Mouse (Mus musculus) liver, embryonic 15.5 days (tissue): ENCODE data around the gene Hist2h2ab. TPM values are rescaled to one million over a fixed set of nuclear protein-coding genes. Genes with fewer than 3 reads are reported as not detected.

Experiments
- ATAC-seq: fragments of 200-750 bp; cut with Nextera tagmentation; 2 replicates; pipeline ENCODE4 v1.8.0; 2017; ENCODE audit warnings: moderate number of reproducible peaks, mild to moderate bottlenecking, moderate library complexity; ENCODE audit not compliant: insufficient read depth
- H3K27ac ChIP-seq: fragments of 300-500 bp; sonication (generic); replicated peaks from 2 replicates; pipeline ENCODE4 v1.5.1; 2015; ENCODE audit warnings: mild to moderate bottlenecking, inconsistent platforms
- H3K27me3 ChIP-seq: fragments of 300-500 bp; sonication (generic); 2 replicates; pipeline ENCODE4 v1.6.1; 2015; ENCODE audit warnings: mild to moderate bottlenecking, inconsistent platforms
- H3K36me3 ChIP-seq: fragments of 300-500 bp; sonication (generic); replicated peaks from 2 replicates; pipeline ENCODE4 v1.6.1; 2015; ENCODE audit warnings: moderate library complexity, mild to moderate bottlenecking, inconsistent platforms
- H3K4me1 ChIP-seq: fragments of 300-500 bp; sonication (generic); replicated peaks from 2 replicates; pipeline ENCODE4 v1.6.1; 2015; ENCODE audit warnings: inconsistent platforms
- H3K4me2 ChIP-seq: fragments of 300-500 bp; sonication (generic); 2 replicates; pipeline ENCODE4 v1.6.1; 2015; ENCODE audit warnings: moderate library complexity, mild to moderate bottlenecking, inconsistent platforms
- H3K4me3 ChIP-seq: fragments of 300-500 bp; sonication (generic); replicated peaks from 2 replicates; pipeline ENCODE4 v1.5.1; 2015; ENCODE audit warnings: mild to moderate bottlenecking, inconsistent platforms
- H3K9ac ChIP-seq: fragments of 300-500 bp; sonication (generic); 2 replicates; pipeline ENCODE4 v1.6.1; 2015; ENCODE audit warnings: moderate library complexity, mild to moderate bottlenecking, inconsistent platforms
- H3K9me3 ChIP-seq: fragments of 300-500 bp; sonication (generic); replicated peaks from 2 replicates; pipeline ENCODE4 v1.6.1; 2016; ENCODE audit warnings: inconsistent platforms
- WGBS: fragments of 180-500 bp; shearing (Covaris S2); methylation state at CpG from one replicate; pipeline ENCODE4 v1.1.7; 2015; ENCODE audit warnings: mixed read lengths; ENCODE audit not compliant: insufficient replicate concordance; 5-methylcytosine and 5-hydroxymethylcytosine counted together
- polyA plus RNA-seq: library from polyadenylated mRNA; unstranded; fragments of >200 nt; fragmentation: Nextera tagmentation; extraction: Ambion mirVana; gene quantifications from 2 replicates; pipeline ENCODE4 v1.2.1, GENCODE M21; 2015

The Hist2h2ab gene
- polyA plus RNA-seq, 1 experiment from 2014 or later: 0.58 TPM

- Histone ChIP-seq H3K27ac (no peak overlapping the region), H3K9me3 (no peaks in the 10 kb centered on the region), H3K36me3 (peaks cover 41% of the 10 kb centered on the region), H3K4me2 (no peak overlapping the region), H3K9ac (no peak overlapping the region), H3K4me3 (no peak overlapping the region), H3K4me1 (peaks cover 22% of the 10 kb centered on the region), H3K27me3 (peaks cover 40% of the 10 kb centered on the region)
- ATAC-seq: no peak
- 74% methylated on average over 4 of the region's 4 CpGs for WGBS
Observed at GRCm38 (mm10) chr3:96179531-96179930, 40.1 kb upstream of the Hist2h2ab start.

- no peak for ATAC-seq
- Histone ChIP-seq H3K4me1 (peaks cover 14% of the 10 kb centered on the region), H3K27ac (no peak within 1 kb of the TSS), H3K9me3 (no peaks in the 10 kb centered on the region), H3K4me3 (peak within 1 kb of the TSS; percentile 45), H3K9ac (no peak within 1 kb of the TSS), H3K27me3 (peaks cover 46% of the 10 kb centered on the region), H3K36me3 (peaks cover 28% of the 10 kb centered on the region), H3K4me2 (peak within 1 kb of the TSS; percentile 67)
- 1% methylated on average over 22 of the region's 23 CpGs for WGBS
Observed at GRCm38 (mm10) chr3:96180727-96181477, 38.8 kb upstream of the Hist2h2ab start, which contains the start of gene Sv2a. Sv2a (plus strand) TSS chr3:96181151.

DNA sequence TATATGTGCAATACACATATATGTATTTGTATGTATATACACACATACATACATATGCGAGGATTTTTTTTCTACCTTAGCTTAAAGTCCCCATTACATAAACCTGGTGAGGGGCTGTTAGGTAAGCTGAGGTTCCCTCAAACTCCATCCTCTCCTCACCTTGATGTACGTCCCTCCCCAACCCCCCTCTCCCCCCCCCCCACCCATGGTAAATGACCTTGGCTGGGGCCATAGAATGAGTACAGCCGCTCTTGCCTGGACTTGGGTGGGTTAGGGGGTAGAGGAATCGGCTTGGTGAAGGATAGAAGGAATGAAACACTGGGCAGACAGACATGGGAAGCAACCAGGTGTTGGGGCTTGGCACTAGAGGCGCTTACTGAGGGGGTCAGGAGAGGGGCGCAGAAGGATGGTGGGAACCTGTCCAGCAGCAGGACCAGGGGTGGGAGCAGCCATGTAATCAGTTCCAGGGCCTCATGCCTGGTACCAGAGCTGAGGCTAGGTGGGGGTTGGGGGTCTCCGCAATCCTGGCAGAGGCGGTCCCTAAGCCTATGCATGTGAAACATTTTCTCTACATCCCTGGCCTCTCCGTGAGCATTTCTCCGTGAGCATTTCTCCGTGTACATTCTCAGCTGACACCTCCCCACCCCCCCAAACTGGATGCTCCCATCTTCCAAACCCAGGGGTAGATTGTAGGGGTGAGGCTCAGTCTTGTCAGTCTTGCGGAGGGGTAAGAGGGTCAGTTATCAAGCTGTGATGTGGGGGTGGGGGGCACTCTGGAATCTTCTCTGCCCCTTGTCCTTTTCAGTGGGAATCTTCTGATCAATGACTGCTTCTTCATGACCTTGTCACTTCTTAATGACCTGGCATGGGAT is 37.9 kb upstream of the Hist2h2ab start:
- Histone ChIP-seq H3K9me3 (no peaks in the 10 kb centered on the region), H3K4me1 (peaks cover 12% of the 10 kb centered on the region), H3K36me3 (peaks cover 19% of the 10 kb centered on the region), H3K4me2 (peak overlapping the region; percentile 67), H3K27me3 (peaks cover 48% of the 10 kb centered on the region), H3K9ac (no peak overlapping the region), H3K27ac (no peak overlapping the region), H3K4me3 (no peak overlapping the region)
- 44% methylated on average over 12 of the region's 12 CpGs for WGBS
- ATAC-seq: no peak

DNA sequence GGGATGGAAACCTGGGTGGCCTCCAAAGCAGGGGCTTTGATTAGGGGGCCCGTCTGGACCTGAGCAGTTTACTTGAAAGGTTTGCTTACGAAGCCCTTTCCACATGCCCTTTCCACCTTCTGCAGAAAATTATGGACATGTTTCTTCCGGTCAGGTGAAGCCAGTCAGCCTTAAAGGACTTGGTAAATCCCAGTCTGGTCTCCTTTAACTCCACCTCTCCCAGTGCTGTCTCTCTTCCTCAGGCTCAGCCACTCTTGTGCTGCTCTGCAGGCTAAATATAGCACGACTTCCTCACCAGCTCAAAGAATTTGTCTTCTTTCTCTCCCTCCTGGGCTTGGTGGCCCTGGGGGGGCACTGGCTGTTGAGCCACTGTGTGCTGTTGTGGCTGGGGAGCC is 37.3 kb upstream of the Hist2h2ab start:
- WGBS: 23% methylated on average over 4 of the region's 4 CpGs
- H3K27me3 ChIP-seq: peaks cover 51% of the 10 kb centered on the region
- no peak for ATAC-seq
- no peak overlapping the region for H3K9ac ChIP-seq
- H3K36me3 ChIP-seq: peaks cover 15% of the 10 kb centered on the region
- no peak overlapping the region for H3K27ac ChIP-seq
- H3K9me3 ChIP-seq: no peaks in the 10 kb centered on the region
- peaks cover 12% of the 10 kb centered on the region for H3K4me1 ChIP-seq
- no peak overlapping the region for H3K4me3 ChIP-seq
- no peak overlapping the region for H3K4me2 ChIP-seq

GRCm38 (mm10) chr3:96192977-96193376 is 26.7 kb upstream of the Hist2h2ab start:
- no peaks in the 10 kb centered on the region for H3K9me3 ChIP-seq
- H3K27ac ChIP-seq: no peak overlapping the region
- 61% methylated on average over 12 of the region's 12 CpGs for WGBS
- H3K27me3 ChIP-seq: peaks cover 19% of the 10 kb centered on the region
- H3K4me3 ChIP-seq: no peak overlapping the region
- H3K36me3 ChIP-seq: no peaks in the 10 kb centered on the region
- H3K4me1 ChIP-seq: peaks cover 20% of the 10 kb centered on the region
- no peak overlapping the region for H3K9ac ChIP-seq
- no peak overlapping the region for H3K4me2 ChIP-seq
- ATAC-seq: no peak

GRCm38 (mm10) chr3:96194966-96195365 is 24.7 kb upstream of the Hist2h2ab start:
- Histone ChIP-seq H3K9ac (no peak overlapping the region), H3K27me3 (peaks cover 19% of the 10 kb centered on the region), H3K9me3 (no peaks in the 10 kb centered on the region), H3K4me3 (no peak overlapping the region), H3K27ac (no peak overlapping the region), H3K4me2 (no peak overlapping the region), H3K4me1 (peaks cover 31% of the 10 kb centered on the region), H3K36me3 (no peaks in the 10 kb centered on the region)
- WGBS: 55% methylated on average over 10 of the region's 10 CpGs
- no peak for ATAC-seq

- Histone ChIP-seq H3K4me1 (peaks cover 31% of the 10 kb centered on the region), H3K4me3 (no peak overlapping the region), H3K27me3 (peaks cover 19% of the 10 kb centered on the region), H3K9me3 (no peaks in the 10 kb centered on the region), H3K9ac (no peak overlapping the region), H3K27ac (no peak overlapping the region), H3K4me2 (peak overlapping the region; percentile 99; the same call in 1 of the 2 replicates), H3K36me3 (no peaks in the 10 kb centered on the region)
- WGBS: 86% methylated on average over 11 of the region's 11 CpGs
- no peak for ATAC-seq
Observed at GRCm38 (mm10) chr3:96195616-96196313, 23.9 kb upstream of the Hist2h2ab start.

DNA sequence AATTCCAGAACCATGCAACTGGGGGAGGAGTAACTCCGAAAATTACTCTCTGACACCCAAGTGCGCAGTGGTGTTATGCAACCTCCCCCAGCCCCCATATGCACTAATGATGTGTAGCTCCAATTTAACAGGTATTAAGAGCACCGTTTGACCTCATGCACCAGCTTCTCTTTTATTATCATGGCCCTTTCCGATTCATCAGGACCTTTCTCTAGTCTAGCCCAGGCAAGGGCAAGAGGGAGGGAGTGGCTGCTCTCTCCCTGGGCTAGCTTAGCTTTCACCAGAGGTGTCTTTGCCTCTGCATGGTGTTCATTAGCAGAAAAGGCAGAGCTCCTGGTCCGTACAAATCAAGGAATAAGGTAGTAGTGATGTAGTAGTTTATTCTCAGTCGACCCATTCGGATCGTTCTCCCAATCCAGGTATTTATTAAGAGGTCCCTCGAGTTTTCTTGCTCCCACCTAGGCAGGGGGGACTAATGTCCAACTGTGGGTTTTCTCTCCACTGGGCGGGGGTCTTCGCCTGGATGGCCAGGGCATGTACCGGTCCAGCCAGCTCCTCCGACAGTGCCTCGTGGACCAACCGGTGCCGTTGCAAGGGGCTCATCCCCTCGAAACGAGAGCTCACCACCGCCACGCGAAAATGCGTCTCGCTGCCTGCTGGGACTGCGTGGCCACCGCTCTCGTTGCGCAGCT is 23.1 kb upstream of the Hist2h2ab start:
- H3K9ac ChIP-seq: peak overlapping the region; percentile 73
- ATAC-seq: no peak
- peak overlapping the region; percentile 73 for H3K4me3 ChIP-seq
- no peaks in the 10 kb centered on the region for H3K36me3 ChIP-seq
- peak overlapping the region; percentile 99 for H3K4me2 ChIP-seq
- 16% methylated on average over 27 of the region's 27 CpGs for whole genome bisulfite sequencing
- H3K9me3 ChIP-seq: no peaks in the 10 kb centered on the region
- H3K4me1 ChIP-seq: peaks cover 31% of the 10 kb centered on the region
- H3K27ac ChIP-seq: peak overlapping the region; percentile 90
- peaks cover 19% of the 10 kb centered on the region for H3K27me3 ChIP-seq

- Histone ChIP-seq H3K4me2 (peak overlapping the region; percentile 99), H3K36me3 (no peaks in the 10 kb centered on the region), H3K27me3 (peaks cover 16% of the 10 kb centered on the region), H3K9ac (peak overlapping the region; percentile 73), H3K9me3 (no peaks in the 10 kb centered on the region), H3K27ac (peak overlapping the region; percentile 90), H3K4me1 (peaks cover 31% of the 10 kb centered on the region), H3K4me3 (peak overlapping the region; percentile 73)
- ATAC-seq: peak; percentile 85
- WGBS: under 1% methylated on average over 50 of the region's 50 CpGs
Observed at GRCm38 (mm10) chr3:96197129-96197749, 22.4 kb upstream of the Hist2h2ab start.

GRCm38 (mm10) chr3:96198181-96198580 is 21.5 kb upstream of the Hist2h2ab start:
- 4% methylated on average over 6 of the region's 6 CpGs for WGBS
- H3K9me3 ChIP-seq: no peaks in the 10 kb centered on the region
- ATAC-seq: peak; percentile 38

More at GRCm38 (mm10) chr3:96198181-96198580, 21.5 kb upstream of the Hist2h2ab start:
- Histone ChIP-seq H3K9ac (peak overlapping the region; percentile 57), H3K27ac (peak overlapping the region; percentile 63), H3K4me2 (peak overlapping the region; percentile 99), H3K4me3 (peak overlapping the region; percentile 73), H3K27me3 (peaks cover 6% of the 10 kb centered on the region), H3K4me1 (peaks cover 31% of the 10 kb centered on the region), H3K36me3 (no peaks in the 10 kb centered on the region)
